Mouse (Mus musculus) cerebellum, adult (tissue): Measurements from ENCODE around the gene Crispld2.

ENCODE experiments used
- ATAC-seq: cut with Nextera tagmentation; 2 replicates; pipeline ENCODE4 v1.9.2; 2017; ENCODE audit warnings: mild to moderate bottlenecking, moderate library complexity, mixed read lengths; ENCODE audit not compliant: insufficient number of reproducible peaks, low FRiP score, low TSS enrichment

Crispld2 gene

GRCm38 (mm10) chr8:119994556-119994955 lies 2.3 kb downstream of the Crispld2 start:
- no peak for ATAC-seq

DNA sequence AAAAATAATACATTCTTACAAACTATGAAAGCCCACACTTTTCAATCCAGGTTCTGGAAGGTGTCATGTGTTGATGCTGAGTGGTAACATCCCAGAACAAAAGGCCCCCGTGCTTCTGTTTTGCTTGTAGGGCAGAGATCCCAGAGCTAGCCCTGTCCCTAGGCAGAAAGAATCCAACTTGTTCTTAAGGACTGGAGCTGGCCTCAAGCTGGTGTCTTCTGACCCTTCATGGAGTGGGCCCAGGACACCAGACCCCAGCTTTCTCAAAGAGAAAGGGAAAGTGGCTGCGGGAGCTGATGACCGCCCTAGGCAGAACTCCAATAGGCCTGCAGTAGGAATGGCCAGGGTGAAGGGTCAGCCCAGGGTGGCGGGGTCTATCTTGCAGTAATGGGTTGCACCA lies 5.0 kb downstream of the Crispld2 start:
- no peak for ATAC-seq

GRCm38 (mm10) chr8:120000461-120000860 lies 8.2 kb downstream of the Crispld2 start:
- no peak for ATAC-seq

GRCm38 (mm10) chr8:120001712-120002111 lies 9.5 kb downstream of the Crispld2 start:
- ATAC-seq, result no peak

- no peak for ATAC-seq
Measured at GRCm38 (mm10) chr8:120002348-120002747, 10.1 kb downstream of the Crispld2 start.

DNA sequence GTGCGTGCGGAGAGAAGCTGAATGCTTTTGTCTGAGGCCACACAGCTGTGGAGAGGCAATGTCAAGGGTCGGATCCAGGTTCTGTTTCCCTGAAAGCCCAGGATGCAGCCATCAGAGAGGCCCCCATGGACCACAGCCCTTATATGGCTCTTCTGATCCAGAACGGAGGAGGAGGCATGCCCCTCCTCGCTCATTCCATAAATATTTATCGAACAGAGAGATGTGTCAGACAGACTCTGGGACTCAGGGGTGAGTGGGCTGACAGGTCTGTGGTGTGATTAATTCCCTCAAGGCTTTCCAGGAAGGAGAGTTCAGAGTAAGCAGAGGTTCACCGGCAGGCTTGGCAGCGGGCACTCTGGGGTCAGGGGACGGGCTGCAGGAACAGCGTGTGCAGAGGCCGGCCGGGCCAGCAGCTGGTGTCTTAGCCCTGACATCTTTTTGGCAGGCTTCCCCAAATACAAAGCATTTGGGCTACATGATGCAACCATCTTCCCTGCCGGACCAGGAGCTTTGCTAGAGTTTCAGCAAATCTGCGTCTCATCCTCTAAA lies 12.0 kb downstream of the Crispld2 start:
- no peak for ATAC-seq

DNA sequence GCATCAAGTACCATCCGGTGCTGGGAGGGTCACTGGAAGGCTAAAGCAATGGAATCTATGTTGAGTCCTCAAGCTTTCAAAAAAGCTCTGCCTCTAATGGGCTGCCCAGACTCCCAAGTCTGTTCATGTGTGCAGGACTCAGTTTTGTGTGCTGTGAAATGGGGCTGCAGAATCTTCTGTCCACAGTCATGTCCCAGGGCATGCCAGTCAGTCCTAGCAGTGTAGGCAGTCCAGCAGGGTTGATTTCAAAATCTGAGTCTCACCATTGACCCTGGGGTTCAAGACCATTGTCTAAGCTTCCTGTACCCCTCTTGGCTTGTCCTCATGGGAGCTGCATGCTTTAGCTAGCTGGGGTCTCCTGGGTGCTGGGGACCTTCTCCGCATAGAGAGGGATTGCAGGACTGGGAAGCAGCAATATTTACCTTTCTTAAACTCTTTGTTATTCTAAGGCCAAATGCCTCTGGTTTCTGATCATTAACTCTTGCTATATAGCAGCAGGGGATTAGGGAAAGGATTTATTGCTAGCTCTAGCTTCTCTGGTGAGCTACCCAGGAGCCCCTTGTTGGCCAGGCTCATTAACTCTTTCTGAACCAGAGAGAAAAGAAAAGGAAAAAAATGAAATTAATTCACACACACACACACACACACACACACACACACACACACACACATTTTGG lies 12.6 kb downstream of the Crispld2 start:
- no peak for ATAC-seq

GRCm38 (mm10) chr8:120006645-120007160 lies 14.5 kb downstream of the Crispld2 start:
- no peak for ATAC-seq

GRCm38 (mm10) chr8:120007178-120007577 lies 14.9 kb downstream of the Crispld2 start:
- no peak for ATAC-seq

DNA sequence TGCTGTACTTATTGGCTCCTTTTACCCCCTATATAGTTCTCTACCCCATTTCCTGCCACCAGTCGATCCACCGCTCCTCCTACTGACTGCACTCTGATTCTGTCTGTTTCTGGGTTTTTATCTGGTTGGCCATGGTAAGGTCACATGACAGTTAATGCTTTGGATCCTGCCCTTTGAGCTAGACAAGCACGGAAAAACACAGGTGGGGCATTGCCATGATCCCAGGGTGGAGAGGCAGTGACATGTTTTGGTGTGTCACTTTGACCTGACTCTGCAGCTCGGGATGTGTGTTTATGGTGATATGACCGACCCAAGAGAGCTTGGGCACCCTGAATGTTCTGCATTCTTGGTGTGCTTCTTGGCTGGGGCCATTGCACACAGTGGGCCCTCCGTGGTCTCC lies 17.0 kb downstream of the Crispld2 start:
- ATAC-seq, result no peak

DNA sequence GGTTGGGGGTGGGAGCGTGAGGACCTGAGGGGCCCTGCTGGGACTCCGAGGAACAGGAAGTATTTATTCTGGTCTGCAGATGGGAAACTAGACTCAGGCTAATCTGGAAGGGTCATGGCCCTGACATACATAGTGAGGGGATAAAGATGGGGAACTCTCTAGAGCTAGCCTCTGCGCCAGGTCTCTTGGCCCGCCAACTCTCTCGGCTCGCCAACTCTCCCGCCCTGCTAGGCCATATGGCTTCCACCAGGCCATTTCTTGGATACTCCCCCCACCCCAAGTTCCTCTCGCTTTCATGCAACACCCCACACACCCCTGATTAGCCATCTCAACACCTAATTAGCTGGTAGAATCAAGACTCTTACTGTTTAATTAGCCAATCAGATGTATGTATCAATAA lies 20.3 kb downstream of the Crispld2 start:
- no peak for ATAC-seq

DNA sequence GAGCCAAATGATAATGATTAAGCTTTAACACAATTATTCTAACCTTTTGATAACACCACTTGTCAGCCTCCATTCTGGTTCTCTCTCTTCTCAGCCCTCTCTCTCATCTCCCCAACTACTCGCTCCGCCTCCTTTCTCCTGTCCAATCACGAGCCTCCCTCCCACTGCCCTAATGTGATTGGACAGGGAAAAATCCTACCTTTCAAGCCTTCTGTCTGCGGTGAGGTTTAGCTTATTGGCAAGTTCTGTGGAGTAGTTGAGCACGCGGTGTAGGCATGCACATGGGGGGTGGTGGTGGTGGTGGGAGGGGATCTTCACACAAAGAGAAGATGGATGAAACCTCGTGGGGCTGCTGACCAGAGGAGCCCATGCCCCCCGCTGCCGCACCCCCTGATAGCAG lies 20.7 kb downstream of the Crispld2 start:
- ATAC-seq, result no peak

DNA sequence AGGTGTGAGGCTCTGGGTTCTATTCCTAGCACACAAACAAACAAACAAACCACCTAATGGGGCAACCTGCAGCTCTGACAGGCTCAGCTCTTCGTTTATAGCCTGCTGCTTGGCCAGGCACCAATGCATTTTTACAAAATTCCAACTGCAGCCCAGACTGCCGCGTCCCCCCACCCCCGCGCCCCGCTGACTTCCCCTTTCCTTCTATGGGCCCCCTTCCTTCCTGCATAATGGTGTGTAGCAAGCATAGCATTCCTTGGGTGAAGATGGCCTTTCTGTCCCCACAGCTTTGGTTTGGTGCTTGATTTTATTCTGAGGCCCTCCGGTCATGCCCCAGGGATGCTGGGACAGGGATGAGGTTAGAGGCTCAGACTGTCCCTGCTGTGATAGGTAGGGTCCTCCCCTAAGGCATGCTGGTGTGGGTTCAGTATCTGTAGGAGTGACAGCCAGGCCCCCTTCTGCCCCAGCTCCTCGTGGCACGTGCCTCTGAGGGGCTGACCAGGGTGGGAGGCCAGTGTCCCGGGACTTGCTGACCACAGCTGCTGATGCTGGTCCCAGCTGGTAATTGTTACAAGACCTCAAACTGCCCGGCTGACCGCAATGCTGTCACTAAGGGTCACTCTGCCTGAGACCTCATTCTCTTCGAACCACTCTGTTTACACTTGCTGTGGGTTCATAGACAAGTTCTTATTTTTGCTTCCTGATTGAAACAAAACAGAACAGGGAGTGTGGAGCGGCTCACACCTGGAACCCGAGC lies 22.2 kb downstream of the Crispld2 start:
- no peak for ATAC-seq

DNA sequence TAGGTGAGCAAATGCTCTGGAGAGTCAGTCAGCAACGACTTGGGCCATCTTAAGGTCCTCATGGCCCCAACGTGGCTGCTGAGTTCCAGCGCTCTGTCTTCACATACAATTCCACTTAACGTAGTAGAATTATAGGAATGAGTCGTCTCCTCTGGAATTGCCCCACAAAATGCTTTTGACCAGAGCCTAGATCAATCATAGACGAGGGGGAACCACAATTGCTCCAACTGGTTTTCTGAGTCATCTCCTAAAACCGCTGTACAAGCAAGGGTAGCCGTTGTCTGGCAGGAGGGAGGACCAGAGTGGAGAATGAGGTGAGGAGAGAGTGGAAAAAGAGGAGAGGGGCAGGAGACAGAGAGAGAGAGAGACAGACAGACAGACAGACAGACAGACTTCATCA lies 23.7 kb downstream of the Crispld2 start:
- no peak for ATAC-seq

GRCm38 (mm10) chr8:120016424-120016823 lies 24.2 kb downstream of the Crispld2 start:
- no peak for ATAC-seq

- ATAC-seq, result no peak
Measured at GRCm38 (mm10) chr8:120017349-120017748, 25.1 kb downstream of the Crispld2 start.

GRCm38 (mm10) chr8:120017786-120018185 lies 25.5 kb downstream of the Crispld2 start:
- ATAC-seq, result no peak

DNA sequence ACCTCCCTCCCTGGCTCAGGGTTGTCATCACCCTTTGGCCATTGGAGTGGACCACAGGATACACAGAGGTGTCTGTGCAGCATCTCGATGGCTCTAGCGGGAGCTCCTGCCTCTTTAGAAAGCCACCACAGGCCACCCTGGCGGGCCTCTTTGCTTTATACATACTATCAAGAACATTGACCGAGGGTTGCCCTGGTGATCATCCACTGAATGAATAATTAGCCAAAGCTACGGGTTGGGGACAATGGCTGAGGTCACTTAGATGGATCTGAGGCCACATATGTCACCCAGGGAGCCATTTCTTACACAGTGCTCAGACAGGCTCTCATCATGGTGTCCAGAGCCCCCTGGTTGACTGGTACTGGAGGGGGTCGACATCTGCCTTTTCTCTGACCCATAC lies 26.1 kb downstream of the Crispld2 start:
- no peak for ATAC-seq

- ATAC-seq, result no peak
Measured at GRCm38 (mm10) chr8:120019297-120019696, 27.1 kb downstream of the Crispld2 start.

- ATAC-seq, result no peak
Measured at GRCm38 (mm10) chr8:120020298-120020697, 28.1 kb downstream of the Crispld2 start.

- ATAC-seq, result no peak
Measured at GRCm38 (mm10) chr8:120026199-120026598, 34.0 kb downstream of the Crispld2 start.
